Mouse (Mus musculus) spleen, adult 18-20 months (tissue): ENCODE results near the gene Clasp2.
A peak's percentile ranks its signal among the peaks of the same experiment; 100 is the strongest.
"Not testable (repeated sequence)": the region's sequence is repeated elsewhere in the genome, so short reads cannot be mapped to it uniquely, and the experiment has no call there.

Source experiments
- DNase-seq, 2 experiments: peaks; one replicate each; pipeline ENCODE4 v3.0.0; 2022; ENCODE audit warnings: mixed read lengths in 2 of 2

The Clasp2 gene

DNA sequence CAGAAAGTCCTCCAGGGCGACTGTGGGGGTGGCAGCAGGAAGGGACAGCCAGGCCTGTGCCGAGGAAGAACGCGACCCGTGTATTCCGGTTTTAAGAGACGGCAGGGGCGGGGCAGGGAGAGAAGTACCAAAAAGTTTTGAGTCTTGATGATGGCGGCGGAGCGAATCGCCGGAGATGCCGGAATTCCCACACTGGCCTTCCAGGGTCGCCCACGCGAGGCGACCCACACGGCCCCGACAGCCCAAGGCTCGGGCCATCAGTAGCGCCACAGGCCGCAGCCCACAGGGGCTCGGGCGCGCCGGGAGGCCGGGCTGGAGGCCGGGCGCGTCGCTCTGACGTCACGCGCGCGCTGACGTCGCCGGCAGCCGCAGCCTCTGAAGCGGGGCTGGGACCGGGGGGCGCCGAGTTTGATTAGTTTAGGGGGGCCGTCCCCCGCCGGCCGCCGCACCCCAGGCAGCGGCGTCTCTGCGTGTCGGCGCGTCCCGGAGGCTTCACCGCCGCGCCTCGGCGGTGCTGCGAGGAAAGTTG lies at the start of gene Clasp2:
Gene Clasp2 (plus strand): TSS at position 366 of the 529 bp plus-strand sequence.
- DNase-seq = peak; percentile 70 to 80

GRCm38 (mm10) chr9:113701441-113702160 lies 39.7 kb upstream of the Clasp2 start:
- DNase-seq = no peak

- DNase-seq = no peak
Observed at GRCm38 (mm10) chr9:113706108-113706507, 35.2 kb upstream of the Clasp2 start.

GRCm38 (mm10) chr9:113706841-113707240 lies 34.4 kb upstream of the Clasp2 start:
- no peak for DNase-seq

GRCm38 (mm10) chr9:113707481-113708360 lies 33.6 kb upstream of the Clasp2 start, which contains the start of gene Pdcd6ip:
Pdcd6ip (minus strand) TSS chr9:113708259.
- peak; percentile 87 to 92 for DNase-seq

- DNase-seq = no peak
Observed at GRCm38 (mm10) chr9:113708361-113709280, 32.7 kb upstream of the Clasp2 start.

DNA sequence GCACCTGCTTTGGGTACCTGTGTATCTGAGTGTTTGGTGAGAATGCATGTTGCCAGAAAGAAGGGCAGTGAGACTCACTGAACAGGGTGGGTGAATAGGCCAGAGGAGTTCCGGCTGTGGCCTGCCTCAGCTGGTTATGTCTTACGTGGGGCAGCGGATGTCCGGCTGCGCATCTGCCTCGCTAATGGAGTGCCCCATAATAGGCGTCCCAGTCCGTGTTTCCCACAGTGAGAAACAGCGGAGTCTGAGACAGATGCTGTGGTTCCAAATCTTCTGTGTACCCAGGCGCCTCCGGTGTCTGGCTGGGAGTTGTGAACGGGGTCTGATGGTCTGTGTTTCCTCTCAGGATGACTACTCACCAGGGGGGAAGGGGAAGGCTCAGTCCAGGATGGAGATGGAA lies 30.4 kb upstream of the Clasp2 start:
- no peak for DNase-seq

DNA sequence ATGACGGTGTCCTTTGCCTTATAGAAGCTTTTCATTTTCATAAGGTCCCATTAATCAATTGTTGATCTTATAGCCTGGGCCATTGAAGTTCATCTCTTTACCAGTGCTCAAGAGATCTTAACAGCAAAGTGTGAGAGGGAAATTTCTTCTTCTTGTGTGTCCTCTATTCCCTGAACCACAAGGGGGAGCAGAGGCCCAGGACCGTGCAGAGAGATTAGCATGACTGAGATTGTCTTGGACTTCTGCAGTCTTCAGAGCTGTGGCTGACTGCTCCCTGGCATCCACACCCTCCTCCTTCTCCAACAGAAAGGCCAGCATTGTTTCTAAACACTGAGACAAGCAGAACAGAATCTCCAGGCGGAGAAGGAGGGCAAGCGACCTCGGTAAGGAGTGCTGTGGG lies 22.2 kb upstream of the Clasp2 start:
- DNase-seq = no peak

DNA sequence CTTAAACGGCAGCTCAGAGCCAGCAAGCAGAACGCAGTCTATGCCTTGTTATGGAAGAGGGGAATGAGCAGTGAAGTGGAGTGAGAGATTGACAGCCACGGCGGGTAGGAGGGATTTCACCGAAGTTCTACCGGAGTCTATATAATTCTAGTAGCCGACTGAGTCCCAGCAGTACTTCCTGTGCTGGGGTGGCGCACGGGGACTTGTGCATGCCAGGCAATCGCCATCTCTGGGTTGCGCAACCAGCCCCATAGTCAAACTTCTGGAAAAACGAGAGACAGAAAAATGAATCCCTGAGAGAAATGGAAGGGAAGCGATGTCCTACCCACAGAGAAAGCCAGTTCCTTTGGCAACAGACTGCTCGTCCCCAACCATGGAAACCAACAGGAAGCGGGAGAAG lies 16.6 kb upstream of the Clasp2 start:
- DNase-seq = no peak

GRCm38 (mm10) chr9:113725609-113726008 lies 15.7 kb upstream of the Clasp2 start:
- not testable (repeated sequence) for DNase-seq

DNA sequence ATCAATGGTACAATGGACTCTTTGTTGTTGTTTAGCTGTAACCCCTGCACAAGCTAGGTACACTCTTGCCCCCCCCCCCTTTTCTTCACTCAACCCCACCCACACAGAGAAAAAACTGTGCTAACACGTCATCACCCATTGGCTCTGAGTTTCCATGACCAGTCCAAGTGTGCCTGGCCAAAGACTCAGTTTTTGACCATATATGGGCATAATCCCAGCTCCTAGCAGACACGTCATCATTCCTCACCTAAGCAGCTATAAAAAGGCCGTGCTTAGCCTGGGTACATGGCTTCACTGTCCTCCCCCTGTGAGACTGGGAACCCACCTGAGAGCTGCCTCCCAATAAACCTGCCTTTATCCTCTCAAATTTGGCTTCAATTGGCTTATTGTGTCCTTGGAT lies 15.1 kb upstream of the Clasp2 start:
- DNase-seq = no peak

DNA sequence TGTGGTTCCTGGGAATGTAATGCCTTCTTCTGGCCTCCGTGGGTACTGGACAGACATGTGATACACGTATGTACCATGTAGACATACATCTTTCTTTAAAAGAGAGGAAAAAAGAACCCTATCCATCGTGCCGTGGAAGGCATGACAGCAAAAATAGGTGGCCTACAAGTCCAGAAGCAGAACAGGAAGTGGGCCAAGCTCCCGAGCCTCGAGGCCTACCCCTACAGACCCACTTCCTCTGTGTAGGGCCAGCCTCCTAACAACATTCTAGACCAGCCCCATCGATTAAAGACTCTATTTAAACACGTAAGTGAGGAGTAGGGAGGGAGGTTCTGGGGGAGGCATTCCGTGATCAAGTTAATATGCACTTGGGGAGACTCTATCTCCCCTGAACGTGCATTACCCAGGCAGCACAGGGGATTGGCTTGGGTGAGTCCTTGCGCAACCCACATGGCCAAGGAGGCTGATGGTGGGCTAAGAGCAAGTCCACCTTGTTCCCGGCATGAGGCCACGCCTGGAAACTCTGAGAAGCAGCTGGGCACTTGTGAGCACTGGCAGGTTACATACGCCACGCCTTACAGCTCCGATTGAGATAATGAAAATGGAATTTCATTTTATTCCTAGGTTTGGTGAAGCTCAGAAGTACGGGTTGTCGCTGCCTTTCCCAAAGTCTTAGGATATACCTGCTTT lies 14.1 kb upstream of the Clasp2 start:
- DNase-seq = no peak

- no peak for DNase-seq
Observed at GRCm38 (mm10) chr9:113731540-113731939, 9.7 kb upstream of the Clasp2 start.

DNA sequence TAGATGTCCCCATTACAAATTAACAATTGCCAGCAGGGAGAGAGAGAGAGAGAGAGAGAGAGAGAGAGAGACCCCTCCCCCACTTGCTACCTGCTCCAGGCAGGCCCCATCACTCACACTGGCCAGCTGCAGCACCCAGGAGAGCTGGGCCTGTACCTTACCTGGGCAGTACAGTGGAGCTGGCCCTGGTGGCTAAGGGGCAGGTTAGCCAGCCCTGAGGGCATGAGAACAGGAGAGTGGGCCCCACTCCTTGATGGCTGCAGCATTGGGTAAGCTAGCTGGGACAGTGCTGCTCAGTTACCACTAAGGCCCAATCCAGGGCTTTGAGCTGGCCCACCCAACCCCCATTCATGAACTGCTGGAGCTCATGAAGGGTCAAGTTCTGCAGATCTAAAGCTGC lies 5.4 kb upstream of the Clasp2 start:
- DNase-seq = no peak

- no peak for DNase-seq
Observed at GRCm38 (mm10) chr9:113738021-113738420, 3.3 kb upstream of the Clasp2 start.

GRCm38 (mm10) chr9:113738941-113739340 lies 2.3 kb upstream of the Clasp2 start:
- DNase-seq = no peak

DNA sequence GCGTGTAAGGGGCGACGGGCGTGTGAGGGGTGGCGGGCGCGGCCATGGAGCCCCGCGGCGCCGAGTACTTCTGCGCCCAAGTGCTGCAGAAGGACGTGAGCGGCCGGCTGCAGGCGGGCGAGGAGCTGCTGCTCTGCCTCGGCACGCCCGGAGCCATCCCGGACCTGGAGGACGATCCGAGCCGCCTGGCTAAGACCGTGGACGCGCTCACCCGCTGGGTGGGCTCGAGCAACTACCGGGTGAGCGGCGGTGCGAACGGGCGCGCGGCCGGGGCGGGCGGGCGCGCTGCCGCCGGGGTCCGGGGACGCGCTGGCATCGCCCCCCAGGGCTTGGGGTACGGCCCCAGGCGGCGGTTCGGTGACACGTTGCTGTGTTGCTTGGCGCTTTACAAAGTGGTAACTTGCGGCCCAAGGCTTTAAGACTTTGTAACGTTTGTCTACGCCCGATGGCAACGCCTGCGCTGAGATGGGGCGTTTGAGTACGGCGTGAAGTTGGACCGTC lies 414 bp downstream of the Clasp2 start:
- peak; percentile 32 to 61 for DNase-seq

- no peak for DNase-seq
Observed at GRCm38 (mm10) chr9:113742361-113742794, 1.1 kb downstream of the Clasp2 start.

GRCm38 (mm10) chr9:113743291-113743690 lies 2.0 kb downstream of the Clasp2 start:
- DNase-seq = no peak

GRCm38 (mm10) chr9:113749356-113749755 lies 8.1 kb downstream of the Clasp2 start:
- no peak for DNase-seq

DNA sequence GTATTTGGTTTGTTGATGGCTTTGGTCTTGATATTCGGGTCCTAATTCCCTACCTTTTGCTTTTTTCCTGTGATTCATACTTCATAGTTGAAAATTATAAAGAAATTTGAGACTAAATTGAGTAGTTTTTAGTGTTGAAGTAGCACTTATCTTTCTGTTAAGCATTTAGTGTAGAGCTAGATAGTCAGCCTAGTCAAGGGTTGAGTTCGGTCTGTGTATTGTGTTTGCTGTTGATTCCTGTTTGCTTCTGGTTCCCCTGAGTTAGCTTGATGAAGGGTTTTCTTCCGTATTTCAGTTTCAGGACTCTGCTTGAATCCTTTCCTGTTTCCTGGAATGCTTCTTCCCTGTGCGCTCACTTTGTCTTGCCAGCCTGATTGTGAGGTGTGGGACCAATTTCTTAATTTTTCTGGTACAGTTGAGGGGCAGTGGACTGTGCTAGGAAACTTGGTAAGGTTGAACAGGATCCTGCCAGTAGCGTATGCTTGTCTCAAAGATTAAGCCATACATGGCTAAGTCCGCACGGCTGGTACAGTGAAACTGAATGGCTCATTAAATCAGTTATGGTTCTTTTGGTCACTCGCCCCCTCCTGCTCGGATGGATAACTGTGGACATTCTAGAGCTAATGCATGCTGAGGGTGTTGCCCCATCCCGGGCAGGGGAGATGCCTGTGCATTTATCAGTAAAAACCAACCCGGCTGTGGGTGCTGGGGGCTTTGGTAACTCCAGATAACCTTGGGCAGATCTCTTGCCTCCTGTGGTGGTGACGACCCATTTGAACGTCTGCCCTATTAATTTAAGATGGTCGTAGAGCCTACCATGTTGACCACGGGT lies 14.8 kb downstream of the Clasp2 start:
- DNase-seq = no peak
